Mouse (Mus musculus) CD4-positive, CD25-positive, alpha-beta regulatory T cell, adult 2 months (primary cell): ENCODE data around the gene Mapk8ip3.

Experiments used
- DNase-seq: peaks from one replicate; pipeline ENCODE4 v3.0.0-alpha.2; 2012; ENCODE audit warnings: low read depth, low spot score

Gene Mapk8ip3

DNA sequence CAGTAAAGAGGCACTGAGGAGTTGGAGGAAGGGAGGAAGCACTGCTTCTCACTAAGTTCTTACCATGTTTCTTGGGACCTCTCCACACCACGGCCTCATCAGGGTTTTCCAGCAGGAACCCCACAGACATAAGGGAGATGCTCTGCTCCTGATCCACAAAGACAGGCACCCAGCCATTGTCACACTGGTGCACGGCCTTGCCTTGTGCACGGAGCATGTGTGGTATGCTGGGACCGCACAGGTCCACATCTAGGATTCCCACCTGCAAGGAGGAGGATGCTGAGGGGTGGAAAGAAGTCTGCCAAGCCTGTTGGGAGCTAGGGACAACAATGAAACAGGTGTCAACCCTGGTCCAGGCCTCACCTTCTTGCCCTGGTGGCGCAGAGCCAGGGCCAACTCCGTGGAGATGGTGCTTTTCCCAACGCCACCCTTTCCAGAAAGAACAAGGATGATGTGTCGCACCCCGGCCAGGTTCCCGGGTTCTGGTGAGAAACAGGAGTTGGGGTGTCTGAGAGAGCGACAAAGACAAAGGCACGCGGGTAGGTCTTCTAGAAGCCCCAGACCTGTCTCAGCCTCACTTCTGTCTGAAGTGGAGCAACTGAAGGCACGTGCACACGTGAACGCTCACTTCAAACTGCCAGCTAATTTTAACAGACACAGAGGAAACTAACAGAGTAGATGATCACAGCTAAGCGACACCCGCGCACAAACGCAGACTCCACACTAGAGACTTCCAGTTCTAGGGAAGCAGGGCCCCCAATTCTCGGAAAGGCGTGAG, 51.2 kb downstream of the Mapk8ip3 start:
- no peak for DNase-seq

DNA sequence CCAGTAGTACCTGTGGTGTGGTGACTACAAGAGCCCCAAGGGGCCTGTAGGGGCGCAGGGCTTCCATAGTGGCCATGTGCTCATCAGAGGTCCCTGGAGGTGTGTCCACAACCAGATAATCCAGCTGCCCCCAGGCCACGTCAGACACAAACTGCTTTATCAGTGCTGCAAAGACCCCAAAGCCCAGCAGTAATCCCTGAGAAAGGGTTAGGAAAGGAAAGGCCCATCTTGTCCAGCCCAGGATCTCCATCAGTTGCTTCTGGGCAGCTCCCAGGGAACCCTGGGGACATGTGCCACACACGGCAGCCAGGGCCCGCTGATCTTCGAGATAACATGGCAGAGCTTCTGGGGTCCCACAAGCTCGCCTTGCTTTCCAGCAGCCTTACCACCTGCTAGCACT, 52.4 kb downstream of the Mapk8ip3 start:
- DNase-seq: no peak

DNA sequence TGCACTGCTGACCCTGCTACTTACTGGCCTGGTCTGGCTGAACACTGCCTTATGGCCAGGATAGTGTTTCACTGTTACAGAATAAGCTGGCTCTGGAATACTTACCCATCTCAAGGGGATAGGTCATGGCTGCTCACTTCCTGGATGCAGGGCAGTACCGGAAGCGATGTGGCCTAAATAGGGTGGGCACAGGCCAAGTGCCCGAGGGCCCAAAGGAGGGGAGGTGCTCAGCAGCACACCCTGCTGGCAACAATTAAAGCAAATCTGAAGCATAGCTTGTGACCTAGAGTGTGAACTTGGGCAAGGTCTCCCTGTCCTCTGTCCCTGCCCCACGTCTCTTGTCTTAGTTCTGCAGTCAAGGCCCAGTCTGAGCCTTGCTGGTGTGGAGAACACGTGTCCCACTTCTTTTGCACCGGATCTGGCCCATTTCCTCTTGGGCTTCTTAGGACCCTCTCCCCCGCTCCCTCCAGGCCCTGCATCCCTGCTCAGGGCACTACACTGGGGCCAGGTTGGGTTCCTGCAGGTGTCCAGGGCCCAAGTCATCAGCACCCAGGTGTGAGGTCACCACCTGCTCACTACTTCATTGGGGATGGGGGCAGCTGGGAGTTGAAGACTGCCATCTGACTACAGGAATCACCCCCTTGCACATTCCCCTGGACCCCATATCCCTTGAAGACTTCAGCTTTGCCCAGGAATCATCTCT, 54.9 kb downstream of the Mapk8ip3 start:
- peak; percentile 53 for DNase-seq

DNA sequence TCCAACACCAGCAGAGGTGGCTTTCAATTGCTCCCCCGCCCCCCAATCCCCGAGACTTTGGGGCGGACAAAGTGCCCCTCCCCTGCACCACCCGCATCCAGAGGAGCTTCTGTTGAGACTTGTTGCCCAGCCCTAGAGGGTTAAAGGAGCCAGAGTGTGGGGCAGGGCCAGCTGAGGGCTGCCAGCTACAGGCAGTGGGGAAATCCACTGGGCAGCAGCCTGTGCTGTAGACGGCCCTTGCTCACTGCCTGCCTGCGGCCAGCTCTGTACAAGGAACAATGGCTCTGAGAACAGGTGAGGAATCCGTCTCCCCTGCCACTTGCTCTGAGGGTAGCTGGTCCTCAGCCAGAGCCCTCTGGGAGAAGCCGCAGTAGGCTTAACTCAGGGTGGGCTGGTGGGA, 58.2 kb downstream of the Mapk8ip3 start:
- no peak for DNase-seq

DNA sequence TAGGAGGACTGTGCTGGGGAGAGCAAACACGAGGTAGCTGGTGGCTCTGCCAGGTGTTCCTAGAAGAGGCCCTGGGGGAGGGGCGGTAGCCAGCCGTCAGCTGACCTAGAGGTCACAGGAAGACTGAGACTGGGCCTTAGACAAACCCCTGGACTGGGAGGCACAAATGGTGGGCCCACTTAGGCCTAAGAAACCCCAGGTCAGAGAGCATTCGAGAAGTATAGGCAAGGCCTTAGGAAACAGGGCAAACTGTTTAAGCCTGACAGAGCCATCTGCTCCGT, 58.7 kb downstream of the Mapk8ip3 start:
- DNase-seq: no peak

DNA sequence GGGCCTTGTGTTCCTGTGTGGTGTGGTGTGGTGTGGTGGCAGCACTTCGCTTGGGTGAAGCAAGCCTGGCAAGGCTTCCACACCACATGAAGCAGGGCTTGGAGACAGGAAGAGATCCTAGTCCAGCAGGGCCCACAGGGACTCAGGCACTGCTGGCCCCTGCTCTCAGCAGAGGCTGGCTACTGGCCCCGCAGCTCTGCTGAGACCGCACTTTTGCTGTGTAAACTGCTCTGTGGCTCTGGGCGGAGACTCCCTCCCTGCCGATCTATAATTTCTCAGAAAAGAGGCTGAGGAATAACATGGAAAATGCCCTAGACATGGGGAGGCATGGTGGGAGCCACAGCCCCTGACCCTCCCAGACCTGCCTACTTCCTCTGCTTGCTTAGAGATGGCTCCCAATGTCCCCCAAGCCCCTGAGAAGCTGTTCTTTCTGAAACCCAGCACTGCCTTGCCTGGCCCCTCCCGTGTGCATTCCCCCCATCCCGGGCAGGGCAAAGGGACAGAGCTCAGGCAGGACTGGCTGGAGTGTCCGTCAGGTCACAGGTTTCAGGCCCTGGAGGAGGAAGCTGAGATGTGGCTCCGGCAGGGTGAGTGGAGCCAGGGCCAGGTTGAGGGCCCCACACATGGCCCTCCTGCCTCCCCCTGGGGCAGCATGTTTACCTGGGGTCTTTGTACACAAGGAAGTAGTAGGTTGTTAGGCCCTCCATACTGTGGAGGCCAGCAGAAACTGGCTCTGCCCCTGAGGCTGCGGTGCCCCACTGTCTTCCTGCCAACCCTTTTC, 59.3 kb downstream of the Mapk8ip3 start:
- DNase-seq: no peak

DNA sequence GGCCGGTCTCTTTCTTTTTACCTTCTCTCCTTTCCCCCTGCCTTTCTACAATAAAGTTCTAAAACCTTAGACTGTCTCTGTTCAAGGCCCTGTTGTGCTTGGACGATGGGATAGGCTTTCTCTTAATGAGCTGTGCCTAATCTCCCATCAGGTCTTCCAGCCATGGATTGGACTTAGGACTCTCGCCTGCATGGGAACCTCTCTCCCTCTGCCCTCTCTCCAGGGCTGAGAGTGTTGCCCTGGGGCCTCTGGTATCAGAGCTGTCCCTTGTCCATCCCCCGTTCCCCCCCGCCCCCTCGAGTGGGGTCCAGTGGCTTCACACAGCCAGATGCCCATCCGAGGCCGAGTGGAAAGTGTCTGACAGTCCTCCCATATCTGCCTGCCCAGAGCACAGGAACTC, 61.8 kb downstream of the Mapk8ip3 start:
- no peak for DNase-seq

DNA sequence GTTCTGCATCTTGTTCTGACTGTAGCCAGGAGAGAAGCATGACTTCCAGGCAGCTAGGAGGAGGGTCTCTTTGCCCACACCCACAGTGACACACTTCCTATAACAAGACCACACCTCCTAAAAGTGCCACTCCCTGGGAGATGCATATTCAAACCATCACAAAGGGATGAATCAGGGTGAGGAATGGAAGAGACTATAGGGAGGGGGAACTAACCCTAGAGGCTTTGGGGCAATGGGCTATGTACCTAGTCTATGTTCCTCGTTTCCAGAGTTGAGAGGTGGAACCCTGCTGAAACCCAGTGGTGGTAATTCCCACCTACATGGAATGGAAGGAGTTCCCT, 62.4 kb downstream of the Mapk8ip3 start:
- no peak for DNase-seq

DNA sequence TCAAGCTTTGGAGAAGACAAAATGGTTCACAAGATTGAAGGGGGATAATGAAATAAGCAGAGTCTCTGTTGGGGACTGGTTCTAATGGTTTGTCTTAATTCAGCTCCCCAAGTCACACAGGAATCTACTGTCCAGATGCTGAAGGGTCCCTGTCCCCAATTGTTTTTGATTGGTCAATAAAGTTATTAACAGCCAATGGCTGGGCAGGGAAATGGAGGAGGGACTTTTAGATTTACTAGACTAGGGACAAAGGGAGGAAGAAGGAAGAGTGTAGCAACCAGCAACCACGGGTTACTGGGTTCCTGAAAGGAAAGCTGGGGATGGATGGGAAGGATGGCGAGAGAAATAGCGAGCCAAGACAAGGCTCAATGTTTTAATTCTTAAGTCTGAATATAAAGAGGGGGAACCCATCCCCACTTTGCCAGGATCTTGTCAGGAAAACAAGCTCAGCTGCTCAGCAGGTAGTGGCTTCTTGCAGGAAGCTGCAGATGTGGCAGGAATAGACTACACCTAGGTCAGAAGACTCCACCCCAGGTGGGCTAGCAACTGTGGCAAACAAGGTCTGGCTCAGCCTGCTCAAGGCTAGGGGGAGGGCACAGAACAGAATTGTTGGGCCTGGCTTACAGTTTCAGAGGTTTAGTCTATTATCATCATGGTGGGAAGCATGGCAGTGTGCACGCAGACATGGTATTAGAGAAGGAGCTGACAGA, 62.9 kb downstream of the Mapk8ip3 start:
- no peak for DNase-seq

DNA sequence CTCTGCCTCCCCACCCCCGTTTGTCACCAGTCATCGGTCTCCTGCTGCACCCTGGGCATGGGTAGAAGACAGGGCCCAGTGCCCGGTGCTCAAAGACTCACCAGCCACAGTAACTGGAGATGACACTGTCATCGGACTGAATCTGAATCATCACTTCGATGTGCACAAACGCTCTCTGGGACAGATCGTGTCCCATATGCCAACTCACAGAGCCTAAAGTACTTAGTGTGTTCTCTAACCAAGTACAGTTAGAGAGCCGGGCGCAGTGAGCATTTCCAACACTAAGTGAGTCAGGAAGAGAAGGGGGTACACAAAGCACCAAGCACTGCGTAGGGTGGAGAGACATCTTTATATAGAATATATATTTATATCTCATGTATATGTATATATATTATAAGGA, 68.9 kb downstream of the Mapk8ip3 start:
- no peak for DNase-seq

DNA sequence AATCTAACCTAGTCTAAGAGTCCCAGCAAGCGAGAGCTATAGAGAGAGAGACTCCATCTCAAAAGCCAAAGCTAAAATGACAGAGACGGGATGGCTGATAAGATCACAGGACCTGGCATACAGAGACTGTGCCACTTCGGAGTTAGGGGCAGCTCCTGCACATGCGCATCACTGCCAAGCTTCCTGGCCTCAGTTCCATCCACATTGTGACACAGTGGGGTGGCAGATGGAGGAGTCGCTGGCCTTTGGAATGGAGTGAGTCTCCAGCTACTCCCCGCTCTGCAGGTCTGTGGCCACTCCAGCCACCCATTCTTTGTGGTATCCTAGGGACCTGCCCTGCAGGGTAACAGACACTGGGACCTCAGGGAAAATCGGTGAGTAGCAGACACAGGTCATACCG, 71.0 kb downstream of the Mapk8ip3 start, which contains the start of gene Igfals:
Gene Igfals (plus strand): TSS at position 222 of the 400 bp plus-strand sequence.
- DNase-seq: no peak

DNA sequence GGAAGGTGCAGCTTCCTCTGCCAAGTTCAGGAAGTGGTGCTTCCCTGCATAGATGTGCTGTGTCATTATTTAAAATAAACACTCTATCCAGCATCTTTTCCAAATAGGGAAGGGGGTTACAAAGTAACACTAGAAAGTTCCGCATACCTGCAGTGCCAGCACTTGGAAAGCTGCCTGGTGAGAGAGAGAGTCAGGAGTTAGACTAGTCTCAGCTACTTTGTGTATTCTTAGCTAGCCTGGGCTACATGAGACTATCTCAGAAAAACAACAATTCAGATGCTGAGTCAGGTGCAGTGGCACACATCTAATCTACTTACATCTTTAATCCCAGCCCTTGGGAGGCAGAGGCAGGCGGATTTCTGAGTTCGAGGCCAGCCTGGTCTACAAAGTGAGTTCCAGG, 75.0 kb downstream of the Mapk8ip3 start:
- DNase-seq: no peak

DNA sequence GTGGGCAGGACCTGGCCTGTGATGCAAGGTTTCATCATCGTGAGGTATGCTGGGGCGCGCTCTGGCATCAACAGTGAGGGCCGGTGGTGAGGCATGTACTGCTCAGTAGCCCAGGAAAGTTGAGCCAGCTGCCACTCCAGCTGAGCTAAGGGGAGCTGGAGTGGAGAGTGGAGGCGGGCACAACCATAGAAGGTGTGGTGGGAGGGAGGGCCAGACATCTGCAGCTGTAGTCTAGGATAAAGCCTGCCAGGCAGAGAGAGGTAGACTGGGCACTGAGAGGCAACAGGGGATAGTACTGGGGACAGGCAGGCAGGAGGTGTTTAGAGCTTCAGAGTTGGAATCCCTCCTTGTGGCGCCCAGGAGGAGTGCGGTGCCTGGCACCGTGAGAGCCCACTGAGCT, 76.7 kb downstream of the Mapk8ip3 start:
- DNase-seq: no peak

DNA sequence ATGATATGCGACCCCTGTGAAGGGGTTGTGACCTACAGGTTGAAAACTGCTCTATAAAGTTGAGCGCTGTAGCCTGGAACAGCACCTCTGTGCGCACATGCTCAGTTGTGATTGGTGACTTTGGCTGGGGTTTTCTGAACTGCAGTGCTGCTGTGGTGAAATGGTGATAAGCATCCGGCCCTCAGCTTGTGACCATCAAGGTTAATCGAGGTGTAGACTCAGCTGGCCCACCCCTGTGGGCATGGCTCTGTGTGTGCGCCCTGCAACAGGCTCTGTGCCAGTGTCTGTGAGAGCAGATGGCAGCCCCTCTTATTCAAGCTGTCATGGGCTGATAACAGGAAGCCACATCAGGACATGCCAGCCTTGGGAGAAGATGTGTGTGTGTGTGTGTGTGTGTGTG, 77.8 kb downstream of the Mapk8ip3 start:
- DNase-seq: no peak

DNA sequence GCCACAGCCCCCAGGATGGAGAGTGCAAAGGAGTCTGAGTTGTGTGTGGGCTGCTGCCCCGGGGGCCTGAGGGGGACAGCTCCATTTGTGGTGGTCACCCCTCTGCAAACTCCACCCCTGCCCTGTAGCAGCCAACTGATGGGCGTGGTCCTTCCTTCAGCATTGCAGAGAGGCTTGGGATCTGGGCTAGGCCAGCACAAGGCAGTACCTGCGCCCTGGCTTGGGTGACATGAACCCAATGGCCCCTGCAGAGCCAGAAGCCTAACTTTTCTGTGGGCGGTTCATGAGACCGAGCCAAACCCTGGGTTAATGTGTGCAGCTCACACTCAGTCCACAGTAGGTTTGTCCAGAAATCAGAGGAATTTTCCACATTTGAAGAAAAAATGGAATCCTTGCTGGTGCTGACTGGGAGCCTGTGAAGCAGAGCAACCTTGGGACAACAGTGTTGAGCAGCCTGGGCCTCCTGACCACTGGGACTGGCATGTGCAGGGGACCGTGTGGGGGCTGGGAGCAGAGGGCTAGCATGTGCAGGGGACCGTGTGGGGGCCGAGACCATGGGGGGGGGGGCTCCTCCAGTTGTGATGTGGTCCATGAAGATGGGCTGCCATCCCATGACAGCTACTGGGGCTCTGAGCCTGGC, 78.8 kb downstream of the Mapk8ip3 start:
- no peak for DNase-seq

DNA sequence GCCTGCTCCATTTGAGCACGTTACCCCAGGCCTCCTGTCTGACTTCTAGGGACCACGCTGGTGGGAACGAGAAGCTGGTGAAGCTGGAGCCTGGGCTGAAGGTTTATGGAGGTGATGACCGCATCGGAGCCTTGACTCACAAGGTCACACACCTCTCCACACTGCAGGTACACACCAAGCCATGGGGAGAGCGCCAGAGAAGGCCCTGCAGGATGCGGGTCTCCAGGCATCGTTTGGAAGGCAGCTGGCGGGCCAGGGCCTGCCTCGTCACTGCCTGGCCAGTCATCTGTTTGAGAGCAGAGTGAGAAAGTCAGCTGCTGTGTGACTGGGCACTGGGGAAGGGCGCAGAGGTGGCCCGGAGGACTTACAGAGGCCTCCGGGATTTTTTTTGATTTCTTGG, 80.2 kb downstream of the Mapk8ip3 start:
- no peak for DNase-seq

DNA sequence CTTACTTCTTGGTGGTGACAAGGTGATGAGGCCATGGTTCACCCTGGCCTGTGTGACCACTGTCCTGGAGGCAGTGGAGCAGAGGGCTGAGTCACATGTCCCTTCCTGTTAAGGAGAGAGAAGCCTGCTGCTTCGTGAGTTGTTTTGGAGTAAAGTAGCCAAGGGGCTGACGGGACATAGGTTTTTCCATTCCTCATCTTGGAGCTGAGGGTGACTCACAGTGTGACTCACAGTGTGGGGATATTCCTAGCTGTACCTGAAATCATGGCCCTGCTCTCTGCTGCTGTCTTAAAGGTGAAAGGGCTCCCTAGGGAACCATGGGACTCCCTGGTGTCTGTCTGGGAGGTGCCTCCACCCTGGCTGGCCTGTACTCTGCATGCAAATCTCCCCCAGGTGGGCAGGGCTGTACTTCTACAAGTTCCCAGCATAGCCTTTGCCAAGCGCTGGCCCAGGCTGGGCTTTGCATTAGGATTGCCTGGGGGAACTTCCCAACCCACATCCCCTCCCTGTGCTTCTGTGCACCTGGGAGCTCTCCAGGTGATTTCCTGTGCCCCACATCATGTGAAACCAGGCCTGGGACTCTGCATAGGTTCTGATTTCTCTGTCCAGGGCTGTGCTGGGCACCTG, 80.8 kb downstream of the Mapk8ip3 start:
- no peak for DNase-seq

DNA sequence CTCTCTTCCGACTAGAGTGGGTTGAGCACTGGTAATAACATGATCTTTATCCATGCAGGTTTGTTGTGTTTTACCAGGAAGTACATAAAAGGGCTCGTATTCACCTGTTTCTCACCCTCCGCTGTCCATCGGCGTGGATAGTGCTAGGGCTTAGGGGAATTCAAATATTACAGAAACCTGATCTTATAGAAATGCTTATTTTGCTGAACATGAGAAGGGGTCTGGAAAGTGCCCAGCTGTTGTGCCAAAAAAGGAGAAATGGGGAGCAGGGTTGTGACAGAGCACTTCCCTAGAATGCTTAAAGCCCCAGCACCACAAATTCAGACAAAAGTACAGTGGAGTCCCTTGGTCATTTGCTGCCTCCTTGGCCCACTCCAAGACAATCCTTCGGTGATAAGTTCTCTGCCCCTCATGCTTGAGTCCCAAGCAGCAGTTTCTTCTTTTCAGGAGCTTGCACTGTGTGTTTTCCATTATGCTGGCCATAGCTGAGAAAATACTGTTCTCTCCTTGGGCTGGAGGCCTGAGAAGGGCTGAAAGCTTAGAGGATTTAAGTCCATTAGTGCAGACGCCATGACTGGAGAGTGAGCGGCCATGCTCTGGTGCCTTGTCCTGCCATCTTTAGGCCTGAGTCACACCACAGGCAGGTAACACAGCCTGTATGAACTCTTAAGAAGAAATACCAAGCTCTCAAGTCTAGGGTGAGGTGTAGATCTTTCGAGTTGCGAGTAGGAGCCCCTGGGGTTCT, 85.2 kb downstream of the Mapk8ip3 start:
- no peak for DNase-seq

DNA sequence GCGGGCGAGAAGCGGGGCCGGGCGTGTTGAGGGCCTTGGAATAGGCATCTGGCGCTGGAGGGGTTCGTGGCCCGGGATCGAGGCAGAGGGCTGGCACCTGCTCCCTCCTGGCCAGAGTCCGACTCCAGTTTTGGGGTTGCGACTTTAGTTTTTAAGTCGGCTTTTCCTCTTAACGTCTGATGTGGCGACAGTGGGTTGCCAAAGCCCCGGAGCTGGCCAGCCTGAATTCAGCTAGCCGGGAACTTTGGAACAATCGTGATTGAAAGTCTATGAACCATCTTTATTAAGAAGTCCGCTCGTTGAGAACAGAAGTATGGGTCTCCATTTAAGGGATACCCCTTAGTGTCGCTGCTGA, 86.0 kb downstream of the Mapk8ip3 start:
- DNase-seq: no peak

DNA sequence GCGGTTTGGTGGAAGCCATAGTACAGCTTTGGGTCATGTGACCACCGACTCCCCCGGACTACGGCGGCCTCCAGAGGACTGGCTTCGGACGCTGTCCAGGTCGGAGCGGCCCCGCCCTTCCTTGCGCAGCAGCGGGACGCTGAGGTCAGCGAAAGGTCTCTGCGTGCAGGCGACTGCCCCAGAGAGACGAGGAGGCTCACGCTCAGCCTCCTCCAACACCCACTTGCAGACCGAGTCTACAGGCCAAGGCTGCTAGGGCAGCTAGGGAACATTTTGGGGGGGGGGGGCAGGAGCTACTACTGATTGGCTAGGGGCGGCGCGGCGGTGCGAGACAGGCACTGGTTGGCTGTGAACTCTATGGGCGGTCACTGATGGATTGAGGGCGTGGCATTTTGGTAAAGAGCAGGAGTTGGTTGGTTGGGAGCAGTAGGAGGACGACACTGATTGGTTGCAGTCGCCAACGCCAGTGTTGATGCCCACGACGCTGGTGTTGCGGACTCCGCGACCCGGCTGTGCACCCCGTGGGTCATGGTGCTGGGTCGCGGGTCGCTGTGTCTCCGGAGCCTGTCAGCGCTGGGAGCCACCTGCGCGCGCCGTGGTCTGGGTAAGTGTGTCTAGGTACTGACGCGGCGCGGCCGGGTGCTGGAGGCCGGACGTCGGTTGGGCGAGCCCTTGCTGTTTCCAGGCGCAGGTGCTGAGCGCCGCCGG, 86.6 kb downstream of the Mapk8ip3 start, which contains the start of gene Fahd1:
Gene Fahd1 (minus strand): TSS at position 300 of the 708 bp plus-strand sequence.
- DNase-seq: peak; percentile 98
